Mouse (Mus musculus) MEL (cell line): Measurements from ENCODE around the gene Eif4h. TPM values are rescaled to one million over a fixed set of nuclear protein-coding genes. Genes with fewer than 3 reads are reported as not detected.

ENCODE experiments used
- DNase-seq: peaks from one replicate; pipeline ENCODE4 v3.0.0; 2011; ENCODE audit warnings: low read depth, low spot score
- H3K27ac ChIP-seq: 2 replicates; pipeline ENCODE4 v1.5.1; 2012; ENCODE audit warnings: low read depth, mild to moderate bottlenecking, control low read depth, low read length, moderate library complexity; ENCODE audit not compliant: control insufficient read depth
- H3K27me3 ChIP-seq, 2 experiments: fragments of 150-350 bp in 1 of 2; sonication (generic) in 1 of 2; 2 replicates each; pipeline ENCODE4 v1.6.1; 2012; ENCODE audit warnings: low read length in 2 of 2, mild to moderate bottlenecking in 2 of 2, improper control_type of control experiment in 1 of 2, moderate library complexity in 1 of 2; ENCODE audit not compliant: insufficient read depth in 2 of 2, control insufficient read depth in 1 of 2
- H3K36me3 ChIP-seq, 2 experiments: 2 replicates each; pipeline ENCODE4 v1.6.1; 2012 to 2014; ENCODE audit warnings: low read length in 2 of 2, improper control_type of control experiment in 1 of 2, inconsistent platforms in 1 of 2, mild to moderate bottlenecking in 1 of 2; ENCODE audit not compliant: insufficient read depth in 2 of 2, control insufficient read depth in 1 of 2
- H3K4me1 ChIP-seq, 2 experiments: fragments of 150-350 bp in 1 of 2; sonication (generic) in 1 of 2; 2 replicates each; pipeline ENCODE4 v1.6.1; 2012; ENCODE audit warnings: low read length in 2 of 2, improper control_type of control experiment in 1 of 2, mild to moderate bottlenecking in 1 of 2; ENCODE audit not compliant: insufficient read depth in 2 of 2, control insufficient read depth in 1 of 2
- H3K4me3 ChIP-seq, 2 experiments: fragments of 150-350 bp in 1 of 2; sonication (generic) in 1 of 2; 2 replicates each; pipeline ENCODE4 v1.5.1; 2012; ENCODE audit warnings: low read depth in 2 of 2, low read length in 2 of 2, mild to moderate bottlenecking in 2 of 2, moderate library complexity in 2 of 2, control low read depth in 1 of 2, improper control_type of control experiment in 1 of 2; ENCODE audit not compliant: control insufficient read depth in 1 of 2, insufficient read depth in 1 of 2
- H3K79me2 ChIP-seq: 2 replicates; pipeline ENCODE4 v1.6.1; 2012; ENCODE audit warnings: mild to moderate bottlenecking, low read length, moderate library complexity; ENCODE audit not compliant: control insufficient read depth, poor library complexity, insufficient read depth
- H3K9ac ChIP-seq: 2 replicates; pipeline ENCODE4 v1.6.1; 2012; ENCODE audit warnings: low read depth, mild to moderate bottlenecking, control low read depth, low read length, moderate library complexity; ENCODE audit not compliant: control insufficient read depth, poor library complexity, severe bottlenecking
- H3K9me3 ChIP-seq: fragments of 150-350 bp; sonication (generic); replicated peaks from 2 replicates; pipeline ENCODE4 v1.6.1; 2012; ENCODE audit warnings: mild to moderate bottlenecking, low read length, improper control_type of control experiment, moderate library complexity; ENCODE audit not compliant: insufficient read depth
- BHLHE40 ChIP-seq: IDR thresholded peaks from 2 replicates; pipeline ENCODE4 v1.6.1; 2012; ENCODE audit warnings: low read depth, mild to moderate bottlenecking, inconsistent platforms, low read length, improper control_type of control experiment, borderline replicate concordance
- CTCF ChIP-seq, 3 experiments: IDR thresholded peaks in 2 of 3; conservative IDR thresholded peaks in 1 of 3; 2 replicates each; pipeline ENCODE4 v1.5.1; 2011 to 2012; ENCODE audit warnings: low read length in 3 of 3, low read depth in 2 of 3, mild to moderate bottlenecking in 2 of 3, improper control_type of control experiment in 1 of 3, inconsistent platforms in 1 of 3, mixed read lengths in 1 of 3, moderate library complexity in 1 of 3; ENCODE audit not compliant: control insufficient read depth in 1 of 3, insufficient read depth in 1 of 3, poor library complexity in 1 of 3, severe bottlenecking in 1 of 3
- E2F4 ChIP-seq: IDR thresholded peaks from 2 replicates; pipeline ENCODE4 v1.6.1; 2011; ENCODE audit warnings: low read depth, low read length, improper control_type of control experiment, borderline replicate concordance
- ELF1 ChIP-seq: IDR thresholded peaks from 2 replicates; pipeline ENCODE4 v1.6.1; 2014; ENCODE audit warnings: low read depth, mild to moderate bottlenecking, inconsistent platforms, low read length, improper control_type of control experiment, moderate library complexity
- ETS1 ChIP-seq: IDR thresholded peaks from 2 replicates; pipeline ENCODE4 v1.6.1; 2012; ENCODE audit warnings: low read depth, mild to moderate bottlenecking, inconsistent platforms, low read length, improper control_type of control experiment, moderate library complexity
- MAFK ChIP-seq: IDR thresholded peaks from 2 replicates; pipeline ENCODE4 v1.6.1; 2011; ENCODE audit warnings: low read depth, mild to moderate bottlenecking, low read length, improper control_type of control experiment, borderline replicate concordance
- MAX ChIP-seq: IDR thresholded peaks from 2 replicates; pipeline ENCODE4 v1.6.1; 2011; ENCODE audit warnings: low read length, improper control_type of control experiment
- MXI1 ChIP-seq: IDR thresholded peaks from 2 replicates; pipeline ENCODE4 v1.6.1; 2011; ENCODE audit warnings: mild to moderate bottlenecking, low read depth, low read length, improper control_type of control experiment
- MYC ChIP-seq: IDR thresholded peaks from 2 replicates; pipeline ENCODE4 v1.6.1; 2011; ENCODE audit warnings: low read depth, mild to moderate bottlenecking, low read length, improper control_type of control experiment, moderate library complexity
- NRF1 ChIP-seq: IDR thresholded peaks from 2 replicates; pipeline ENCODE4 v1.6.1; 2014; ENCODE audit warnings: low read depth, mild to moderate bottlenecking, inconsistent platforms, low read length, improper control_type of control experiment, moderate library complexity; ENCODE audit not compliant: poor library complexity, insufficient read depth, severe bottlenecking
- POLR2A ChIP-seq, 2 experiments: IDR thresholded peaks; 2 replicates each; pipeline ENCODE4 v1.6.1; 2011 to 2012; ENCODE audit warnings: low read length in 2 of 2, mild to moderate bottlenecking in 2 of 2, control low read depth in 1 of 2, improper control_type of control experiment in 1 of 2, low read depth in 1 of 2, moderate library complexity in 1 of 2; ENCODE audit not compliant: control insufficient read depth in 1 of 2, insufficient read depth in 1 of 2, poor library complexity in 1 of 2
- POLR2AphosphoS2 ChIP-seq: IDR thresholded peaks from 2 replicates; pipeline ENCODE4 v1.6.1; 2011; ENCODE audit warnings: low read length, improper control_type of control experiment
- POLR2AphosphoS5 ChIP-seq: IDR thresholded peaks from 2 replicates; pipeline ENCODE4 v1.6.1; 2012; ENCODE audit warnings: low read depth, borderline replicate concordance, mild to moderate bottlenecking, inconsistent platforms, low read length, moderate library complexity, mixed read lengths
- RAD21 ChIP-seq: IDR thresholded peaks from 2 replicates; pipeline ENCODE4 v1.6.1; 2011; ENCODE audit warnings: mild to moderate bottlenecking, low read depth, low read length, improper control_type of control experiment
- SIN3A ChIP-seq: IDR thresholded peaks from 2 replicates; pipeline ENCODE4 v1.6.1; 2012; ENCODE audit warnings: low read length, improper control_type of control experiment, inconsistent platforms
- TAL1 ChIP-seq: IDR thresholded peaks from 2 replicates; pipeline ENCODE4 v1.6.1; 2012; ENCODE audit warnings: mild to moderate bottlenecking, inconsistent platforms, low read length, moderate library complexity, mixed read lengths
- TBP ChIP-seq: IDR thresholded peaks from 2 replicates; pipeline ENCODE4 v1.8.0; 2011; ENCODE audit warnings: low read depth, low read length, improper control_type of control experiment
- TCF12 ChIP-seq: IDR thresholded peaks from 2 replicates; pipeline ENCODE4 v1.6.1; 2014; ENCODE audit warnings: low read depth, mild to moderate bottlenecking, inconsistent platforms, low read length, improper control_type of control experiment, moderate library complexity
- USF2 ChIP-seq, 2 experiments: IDR thresholded peaks; 2 replicates each; pipeline ENCODE4 v1.6.1; 2011 to 2012; ENCODE audit warnings: improper control_type of control experiment in 2 of 2, low read length in 2 of 2, borderline replicate concordance in 1 of 2, inconsistent platforms in 1 of 2, low read depth in 1 of 2, mild to moderate bottlenecking in 1 of 2; ENCODE audit not compliant: insufficient read depth in 1 of 2
- ZC3H11A ChIP-seq: IDR thresholded peaks from 2 replicates; pipeline ENCODE4 v1.6.1; 2012; ENCODE audit warnings: low read depth, mild to moderate bottlenecking, inconsistent platforms, low read length, improper control_type of control experiment
- ZMIZ1 ChIP-seq: IDR thresholded peaks from 2 replicates; pipeline ENCODE4 v1.6.1; 2012; ENCODE audit warnings: low read depth, mild to moderate bottlenecking, inconsistent platforms, low read length, improper control_type of control experiment, moderate library complexity
- ZNF384 ChIP-seq: IDR thresholded peaks from 2 replicates; pipeline ENCODE4 v1.6.1; 2012; ENCODE audit warnings: low read depth, mild to moderate bottlenecking, inconsistent platforms, low read length, improper control_type of control experiment
- polyA plus RNA-seq, 2 experiments: library from polyadenylated mRNA; stranded (reverse) in 1 of 2; unstranded in 1 of 2; fragments of >175 nt in 1 of 2; fragments of >200 nt in 1 of 2; gene quantifications; 2 replicates each; pipeline versions ENCODE4 v1.2.1 to v1.2.4; 2012; ENCODE audit warnings: low replicate concordance in 2 of 2, low read depth in 1 of 2; ENCODE audit not compliant: insufficient read length in 2 of 2, insufficient read depth in 1 of 2, missing spikeins in 1 of 2
- total RNA-seq: library from RNA; depleted of rRNA; stranded (reverse); fragments of 300-350 nt; gene quantifications from 2 replicates; pipeline ENCODE4 v1.2.3, GENCODE M21; 2012

Eif4h gene
- total and polyA plus RNA-seq, 3 experiments: 167 to 515 (median 471) TPM

- Histone ChIP-seq H3K4me1 (no peaks in the 10 kb centered on the region), H3K4me3 (no peak overlapping the region), H3K36me3 (no peaks in the 10 kb centered on the region), H3K27me3 (no peaks in the 10 kb centered on the region), H3K9me3 (no peaks in the 10 kb centered on the region), H3K79me2 (no peaks in the 10 kb centered on the region), H3K27ac (no peak overlapping the region), H3K9ac (no peak overlapping the region)
- no peak for DNase-seq
- TF ChIP-seq SIN3A (no peak), ELF1 (no peak), USF2 (IDR thresholded peaks at IDR 0.05; ENCODE audit: borderline replicate concordance in 1 of 2, insufficient read depth in 1 of 2, low read depth in 1 of 2, low read length in 2 of 2) (no peak), TBP (no peak), MXI1 (no peak), TCF12 (no peak), MAFK (no peak), POLR2AphosphoS2 (no peak), ZMIZ1 (no peak), MAX (no peak), E2F4 (no peak), POLR2A (IDR thresholded peaks at IDR 0.05; ENCODE audit: control insufficient read depth in 1 of 2, insufficient read depth in 1 of 2, low read depth in 1 of 2, low read length in 2 of 2, poor library complexity in 1 of 2) (no peak), TAL1 (no peak), BHLHE40 (no peak), CTCF (IDR thresholded peaks at IDR 0.05 in 2 of 3, conservative IDR thresholded peaks at IDR 0.05 in 1 of 3; ENCODE audit: control insufficient read depth in 1 of 3, insufficient read depth in 1 of 3, low read depth in 2 of 3, low read length in 3 of 3, poor library complexity in 1 of 3, severe bottlenecking in 1 of 3) (no peak), ZNF384 (no peak), RAD21 (no peak), MYC (no peak), ETS1 (no peak), POLR2AphosphoS5 (no peak)
Measured at GRCm38 (mm10) chr5:134669001-134669708, 29.9 kb upstream of the Eif4h start.

GRCm38 (mm10) chr5:134668495-134668894 is 29.2 kb upstream of the Eif4h start:
- Histone ChIP-seq H3K4me3 (no peak overlapping the region), H3K4me1 (no peaks in the 10 kb centered on the region), H3K9me3 (no peaks in the 10 kb centered on the region), H3K79me2 (no peaks in the 10 kb centered on the region), H3K27me3 (no peaks in the 10 kb centered on the region), H3K36me3 (no peaks in the 10 kb centered on the region), H3K9ac (no peak overlapping the region), H3K27ac (no peak overlapping the region)
- no peak for TF ChIP-seq TBP
- no peak for TF ChIP-seq MAFK
- peak; percentile 40 to 59 (median 49) for TF ChIP-seq CTCF (IDR thresholded peaks at IDR 0.05 in 2 of 3, conservative IDR thresholded peaks at IDR 0.05 in 1 of 3; ENCODE audit: control insufficient read depth in 1 of 3, insufficient read depth in 1 of 3, low read depth in 2 of 3, low read length in 3 of 3, poor library complexity in 1 of 3, severe bottlenecking in 1 of 3)
- TF ChIP-seq ZC3H11A: no peak
- no peak for TF ChIP-seq USF2 (IDR thresholded peaks at IDR 0.05; ENCODE audit: borderline replicate concordance in 1 of 2, insufficient read depth in 1 of 2, low read depth in 1 of 2, low read length in 2 of 2)
- TF ChIP-seq NRF1: no peak
- DNase-seq: peak; percentile 23
